Mouse (Mus musculus) CD4-positive helper T cell, adult 2 months (primary cell): Measurements from ENCODE around the gene Mgat3.

Experiments
- DNase-seq: peaks from one replicate; pipeline ENCODE4 v3.0.0-alpha.2; 2012; ENCODE audit warnings: low read depth, missing footprints, low spot score

Gene Mgat3

GRCm38 (mm10) chr15:80259406-80260045, 86.0 kb downstream of the Mgat3 start:
- DNase-seq = no peak

DNA sequence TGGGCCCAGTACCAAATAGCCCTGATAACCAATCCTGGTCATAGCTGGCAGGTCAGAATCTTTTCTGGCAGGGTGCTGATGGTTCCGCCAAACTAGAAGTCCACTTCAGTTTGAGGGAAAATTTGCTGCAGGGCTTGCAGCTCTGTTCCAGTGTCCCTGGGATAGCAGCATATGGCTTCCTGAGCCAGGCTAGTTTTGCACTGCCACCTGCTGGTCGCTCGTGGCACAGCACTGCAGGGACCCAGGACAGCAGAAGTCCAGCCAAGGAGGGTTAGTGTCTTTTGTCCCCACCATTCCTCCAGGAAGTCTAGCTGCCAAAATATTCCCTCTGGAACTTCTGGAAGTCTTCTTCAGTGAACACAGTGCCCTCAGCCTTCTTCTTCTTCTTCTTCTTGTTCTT, 87.2 kb downstream of the Mgat3 start:
- peak; percentile 76 for DNase-seq

GRCm38 (mm10) chr15:80261100-80261499, 87.6 kb downstream of the Mgat3 start:
- DNase-seq = no peak

GRCm38 (mm10) chr15:80263610-80264575, 90.4 kb downstream of the Mgat3 start, which contains the start of gene Rps19bp1:
Rps19bp1 (minus strand) TSS chr15:80264315.
- peak; percentile 97 for DNase-seq
